Mouse (Mus musculus) heart, adult 2 months (tissue): ENCODE data around the gene Zc3h7a. TPM values are rescaled to one million over a fixed set of nuclear protein-coding genes. Genes with fewer than 3 reads are reported as not detected.

ENCODE experiments used
- DNase-seq, 2 experiments: peaks; one replicate each; pipeline ENCODE4 v3.0.0; 2021
- H3K27ac ChIP-seq: fragments of 200-600 bp; 2 replicates; pipeline ENCODE4 v1.8.1; 2022
- H3K27me3 ChIP-seq: fragments of 200-500 bp; 2 replicates; pipeline ENCODE4 v1.6.1; 2012; ENCODE audit warnings: mild to moderate bottlenecking, low read length, inconsistent platforms, mixed read lengths; ENCODE audit not compliant: control insufficient read depth, insufficient read depth
- H3K36me3 ChIP-seq: fragments of 200-500 bp; 2 replicates; pipeline ENCODE4 v1.6.1; 2012; ENCODE audit warnings: low read length, inconsistent platforms; ENCODE audit not compliant: control insufficient read depth, insufficient read depth
- H3K4me1 ChIP-seq: fragments of 200-500 bp; 2 replicates; pipeline ENCODE4 v1.6.1; 2011; ENCODE audit warnings: low read length; ENCODE audit not compliant: control insufficient read depth, insufficient read depth
- H3K4me3 ChIP-seq: fragments of 200-600 bp; 2 replicates; pipeline ENCODE4 v1.8.1; 2022
- H3K79me2 ChIP-seq: fragments of 200-500 bp; replicated peaks from 2 replicates; pipeline ENCODE4 v1.6.1; 2012; ENCODE audit warnings: mild to moderate bottlenecking, inconsistent platforms, low read length, moderate library complexity, mixed read lengths; ENCODE audit not compliant: control insufficient read depth, insufficient read depth
- H3K9ac ChIP-seq: fragments of 200-500 bp; 2 replicates; pipeline ENCODE4 v1.6.1; 2012; ENCODE audit warnings: low read depth, mild to moderate bottlenecking, control low read depth, inconsistent platforms, low read length, mixed read lengths
- CTCF ChIP-seq: fragments of 200-600 bp; IDR thresholded peaks from 2 replicates; pipeline ENCODE4 v1.8.1; 2022; ENCODE audit warnings: antibody characterized with exemption, mild to moderate bottlenecking, moderate library complexity
- EP300 ChIP-seq: fragments of 200-500 bp; IDR thresholded peaks from 2 replicates; pipeline ENCODE4 v1.6.1; 2011; ENCODE audit warnings: low read depth, low read length, control low read depth; ENCODE audit not compliant: insufficient read depth
- POLR2A ChIP-seq: fragments of 200-500 bp; IDR thresholded peaks from 2 replicates; pipeline ENCODE4 v1.6.1; 2011; ENCODE audit warnings: mild to moderate bottlenecking, low read depth, low read length, control low read depth; ENCODE audit not compliant: insufficient read depth
- WGBS: fragments of 180-500 bp; shearing (Covaris S2); methylation state at CpG from one replicate; pipeline ENCODE4 v1.1.7; 2018; 5-methylcytosine and 5-hydroxymethylcytosine counted together
- intact Hi-C: fragments of 180-260 bp; cut with DNase I; formaldehyde crosslinking; loops from one replicate; pipeline ENCODE4 v1.15.1; 2025
- polyA plus RNA-seq: library from polyadenylated mRNA; depleted of rRNA; stranded (reverse); fragments of >200 nt; gene quantifications from 2 replicates; pipeline ENCODE4 v1.2.3, GENCODE M21; 2012
- total RNA-seq, 2 experiments: library from RNA; stranded (reverse); gene quantifications; 2 replicates each; pipeline ENCODE4 v1.2.3; 2021

Gene Zc3h7a
- total and polyA plus RNA-seq, 3 experiments: 24.2 to 27.5 (median 24.3) TPM

DNA sequence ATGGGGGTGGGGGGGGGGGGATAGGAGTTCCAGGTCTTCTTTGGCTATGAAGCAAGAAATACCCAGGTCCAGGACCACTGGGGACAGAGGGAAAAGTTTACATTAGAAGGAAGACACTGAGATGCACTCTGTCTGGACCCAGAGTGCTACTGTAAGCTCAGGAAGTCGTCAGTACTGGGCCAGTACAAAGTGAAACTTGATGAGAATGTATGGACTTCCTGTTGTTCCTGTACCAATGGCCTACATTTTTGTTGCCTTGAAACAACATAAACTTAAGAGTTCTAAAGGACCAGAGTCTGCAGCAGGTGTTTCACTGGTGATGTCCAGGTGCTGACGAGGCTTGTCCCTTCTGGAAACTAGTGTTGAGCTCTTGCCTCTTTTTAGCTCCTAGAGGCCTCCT lies 1.2 kb upstream of the Zc3h7a start:
- Histone ChIP-seq H3K27ac (no peak overlapping the region), H3K79me2 (peaks cover 2% of the 10 kb centered on the region), H3K4me1 (peaks cover 5% of the 10 kb centered on the region), H3K9ac (no peak overlapping the region), H3K27me3 (no peaks in the 10 kb centered on the region), H3K4me3 (no peak overlapping the region), H3K36me3 (no peaks in the 10 kb centered on the region)
- no peak for DNase-seq
- intact Hi-C loops: loop anchor here (2.0 to 5.0 kb wide), 4 partner anchors 25 to 730 kb away; partner anchors contain the start of genes Cpped1, Rsl1d1 and Txndc11
- TF ChIP-seq POLR2A: no peak
- no peak for TF ChIP-seq EP300
- TF ChIP-seq CTCF: no peak
- WGBS: 78% methylated on average over 2 of the region's 2 CpGs

DNA sequence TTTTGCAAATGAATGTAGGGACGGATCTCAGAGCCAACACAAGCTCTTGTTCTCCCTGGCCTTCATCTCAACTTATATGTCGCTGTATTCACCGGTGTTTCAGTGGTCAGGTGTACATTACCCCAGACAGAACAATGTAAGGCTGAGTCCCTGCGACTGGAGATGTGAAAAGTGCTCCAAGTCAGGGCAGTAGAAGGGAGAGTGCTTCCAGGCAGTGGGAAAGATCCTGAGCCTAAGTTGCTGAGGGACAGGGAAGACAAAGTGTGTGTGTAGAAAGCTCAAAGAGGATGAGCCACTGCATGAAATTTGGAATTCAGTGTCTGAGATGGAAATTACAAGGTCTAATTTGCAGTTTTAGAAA lies 671 bp upstream of the Zc3h7a start:
- H3K4me3 ChIP-seq: peak overlapping the region; percentile 81
- TF ChIP-seq CTCF (no peak), EP300 (no peak), POLR2A (no peak)
- H3K27ac ChIP-seq: peak overlapping the region; percentile 97
- intact Hi-C loops: loop anchor here (1.0 to 5.0 kb wide), 5 partner anchors 26 to 730 kb away; partner anchors contain the start of genes Cpped1, Gspt1, Rsl1d1 and Txndc11
- H3K79me2 ChIP-seq: peaks cover 2% of the 10 kb centered on the region
- peaks cover 5% of the 10 kb centered on the region for H3K4me1 ChIP-seq
- no peak for DNase-seq
- H3K27me3 ChIP-seq: no peaks in the 10 kb centered on the region
- peak overlapping the region; percentile 79 for H3K9ac ChIP-seq
- no peaks in the 10 kb centered on the region for H3K36me3 ChIP-seq
- 1% methylated on average over 4 of the region's 4 CpGs for WGBS

DNA sequence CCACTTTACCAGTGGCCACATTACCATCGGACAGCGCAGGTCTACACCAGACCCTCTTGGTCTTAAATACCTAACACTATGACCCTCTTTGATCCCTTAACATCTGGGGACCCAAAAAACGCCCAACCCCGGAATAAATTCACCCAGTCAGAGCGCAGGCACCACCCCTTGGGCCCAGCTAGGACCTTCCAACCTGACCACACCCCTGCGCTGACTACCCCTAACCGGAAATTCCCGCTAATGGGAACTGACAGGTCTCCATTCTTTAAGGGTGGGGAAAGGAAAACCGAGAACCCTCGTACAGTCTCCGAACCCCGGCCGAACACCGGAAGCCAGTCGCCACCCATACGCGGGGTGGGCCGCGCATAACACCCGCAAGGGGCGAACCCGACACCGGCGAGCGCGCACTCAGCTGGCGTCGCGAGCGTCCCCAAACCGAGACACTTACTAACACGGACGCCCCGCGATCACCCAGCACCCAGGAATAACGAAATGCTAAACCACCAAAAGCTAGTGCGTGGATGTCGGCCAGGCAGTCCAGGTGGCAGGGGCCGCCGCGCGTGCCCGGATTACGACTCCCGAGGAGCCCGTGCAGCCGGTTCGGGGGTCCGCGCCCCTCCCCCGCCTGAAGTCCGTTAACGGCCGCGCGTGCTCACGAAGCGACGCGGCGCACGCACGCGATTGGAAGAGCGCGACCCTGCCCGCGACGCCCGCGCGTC lies 545 bp downstream of the Zc3h7a start:
- peak; percentile 80 to 82 for DNase-seq
- H3K9ac ChIP-seq: peak overlapping the region; percentile 91
- under 1% methylated on average over 72 of the region's 72 CpGs for WGBS
- H3K27ac ChIP-seq: peak overlapping the region; percentile 97
- H3K79me2 ChIP-seq: peaks cover 7% of the 10 kb centered on the region
- no peak for TF ChIP-seq CTCF
- TF ChIP-seq EP300: no peak
- no peak for TF ChIP-seq POLR2A
- peaks cover 11% of the 10 kb centered on the region for H3K4me1 ChIP-seq
- no peaks in the 10 kb centered on the region for H3K27me3 ChIP-seq
- peak overlapping the region; percentile 81 for H3K4me3 ChIP-seq
- intact Hi-C loops: loop anchor here (1.0 to 5.0 kb wide), 5 partner anchors 27 to 732 kb away; partner anchors contain the start of genes Cpped1, Gspt1, Rsl1d1 and Txndc11
- H3K36me3 ChIP-seq: no peaks in the 10 kb centered on the region; the same call in 1 of the 2 replicates

DNA sequence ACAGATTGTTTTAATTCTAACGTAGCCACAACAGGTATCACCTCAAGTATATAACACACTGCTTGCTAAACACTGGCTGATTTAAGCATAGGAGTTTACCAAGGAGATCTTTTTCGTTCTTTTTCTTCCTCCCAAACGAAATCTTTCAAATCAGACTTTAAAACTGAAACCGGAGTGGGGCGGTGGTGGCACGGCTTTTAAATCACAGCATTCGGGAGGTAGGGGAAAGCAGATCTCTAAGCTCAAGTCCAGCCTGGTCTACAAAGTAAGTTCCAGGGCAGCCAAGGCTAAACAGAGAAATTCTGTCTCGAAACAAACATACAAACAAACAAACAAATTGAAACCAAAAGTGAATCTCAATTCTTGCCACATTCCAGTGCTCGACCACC lies 1.1 kb downstream of the Zc3h7a start:
- Histone ChIP-seq H3K4me1 (peaks cover 11% of the 10 kb centered on the region), H3K79me2 (peaks cover 9% of the 10 kb centered on the region), H3K27me3 (no peaks in the 10 kb centered on the region), H3K4me3 (peak overlapping the region; percentile 81), H3K27ac (peak overlapping the region; percentile 97), H3K36me3 (no peaks in the 10 kb centered on the region; the same call in 1 of the 2 replicates), H3K9ac (peak overlapping the region; percentile 91)
- DNase-seq: no peak
- WGBS: 3% methylated on average over 9 of the region's 9 CpGs
- TF ChIP-seq POLR2A: no peak
- TF ChIP-seq EP300: no peak
- no peak for TF ChIP-seq CTCF
- intact Hi-C loops: loop anchor here (5.0 kb wide), 2 partner anchors 138 to 732 kb away; partner anchors contain the start of gene Cpped1

DNA sequence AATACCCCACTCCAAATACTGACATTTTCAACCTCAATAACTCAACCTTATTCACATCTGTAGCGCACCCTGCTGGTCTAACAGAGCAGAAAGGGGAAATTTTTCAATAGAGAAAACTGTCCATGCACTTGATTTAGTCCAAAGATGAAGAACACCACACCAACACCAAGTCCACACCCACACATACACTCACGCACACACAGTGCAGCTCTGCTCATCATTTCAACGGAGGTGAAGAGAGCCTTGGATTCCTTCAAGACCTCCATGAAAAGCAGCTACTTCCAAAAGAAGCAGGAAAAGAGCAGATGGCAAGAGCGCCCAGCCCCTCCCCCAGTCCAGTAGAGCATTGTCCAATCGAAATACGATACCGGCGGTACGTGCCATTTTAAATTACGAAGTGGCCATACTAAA lies 1.5 kb downstream of the Zc3h7a start:
- Histone ChIP-seq H3K9ac (no peak overlapping the region), H3K4me3 (peak overlapping the region; percentile 81), H3K4me1 (peaks cover 11% of the 10 kb centered on the region), H3K27ac (peak overlapping the region; percentile 97), H3K36me3 (no peaks in the 10 kb centered on the region; the same call in 1 of the 2 replicates), H3K27me3 (no peaks in the 10 kb centered on the region), H3K79me2 (peaks cover 9% of the 10 kb centered on the region)
- DNase-seq: peak; percentile 51 to 55
- no peak for TF ChIP-seq POLR2A
- TF ChIP-seq CTCF: peak; percentile 73
- no peak for TF ChIP-seq EP300
- WGBS: 5% methylated on average over 10 of the region's 10 CpGs
- intact Hi-C loops: loop anchor here (5.0 kb wide), 3 partner anchors 137 to 733 kb away; partner anchors contain the start of gene Cpped1

DNA sequence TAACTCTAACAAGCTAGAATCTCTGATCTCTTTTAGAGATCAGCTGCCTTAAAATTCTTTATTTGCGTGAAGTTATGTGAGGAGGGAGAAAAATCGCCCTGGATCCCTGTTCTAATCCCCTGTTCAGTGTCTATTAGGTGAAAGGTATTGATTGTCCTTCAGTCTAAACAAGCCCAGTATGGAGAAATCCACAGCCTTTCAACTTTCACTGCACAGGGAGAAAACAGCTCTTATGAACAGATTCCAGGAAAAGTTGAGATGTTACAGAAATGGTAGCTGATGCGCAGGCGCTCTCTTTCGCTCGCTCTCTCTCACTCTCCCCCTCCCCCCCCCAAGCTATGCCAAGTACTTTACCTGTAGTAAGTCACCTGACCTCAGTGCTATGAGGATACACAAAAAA lies 4.5 kb downstream of the Zc3h7a start:
- TF ChIP-seq POLR2A: no peak
- TF ChIP-seq EP300: no peak
- TF ChIP-seq CTCF: no peak
- WGBS: 85% methylated on average over 6 of the region's 6 CpGs
- no peak overlapping the region for H3K4me3 ChIP-seq
- intact Hi-C loops: loop anchor here (5.0 kb wide), 1 partner anchor 299 kb away; no protein-coding TSS in a partner anchor
- H3K79me2 ChIP-seq: peaks cover 13% of the 10 kb centered on the region
- no peak overlapping the region for H3K9ac ChIP-seq
- DNase-seq: no peak
- H3K36me3 ChIP-seq: no peaks in the 10 kb centered on the region; the same call in 1 of the 2 replicates
- H3K27ac ChIP-seq: no peak overlapping the region
- H3K4me1 ChIP-seq: peaks cover 12% of the 10 kb centered on the region
- H3K27me3 ChIP-seq: no peaks in the 10 kb centered on the region
